Mouse (Mus musculus) urinary bladder, postnatal 14 days (tissue): ENCODE measurements around the gene Olfr980.
"Not testable (repeated sequence)": the region's sequence is repeated elsewhere in the genome, so short reads cannot be mapped to it uniquely, and the experiment has no call there.

Experiments
- DNase-seq: peaks from one replicate; pipeline ENCODE4 v3.0.0; 2021; ENCODE audit warnings: low spot score

Gene Olfr980

GRCm38 (mm10) chr9:40009482-40009881 is at the start of gene Olfr980:
Gene Olfr980, minus strand, starts transcription at chr9:40009582.
- no peak for DNase-seq

GRCm38 (mm10) chr9:40050138-40050537 is 40.8 kb upstream of the Olfr980 start:
- no peak for DNase-seq

- no peak for DNase-seq
Observed at GRCm38 (mm10) chr9:40021164-40021563, 11.8 kb upstream of the Olfr980 start, which contains the start of gene Olfr981. Gene Olfr981, plus strand, starts transcription at chr9:40021464.

GRCm38 (mm10) chr9:40003365-40003764 is 6.0 kb downstream of the Olfr980 start, which contains the start of gene Olfr979:
Gene Olfr979, minus strand, starts transcription at chr9:40003465.
- DNase-seq: no peak

GRCm38 (mm10) chr9:39991813-39992212 is 17.6 kb downstream of the Olfr980 start, which contains the start of gene Olfr978:
Gene Olfr978, plus strand, starts transcription at chr9:39992113.
- DNase-seq: no peak

- DNase-seq: not testable (repeated sequence)
Observed at GRCm38 (mm10) chr9:39976581-39977145, 32.7 kb downstream of the Olfr980 start.

- not testable (repeated sequence) for DNase-seq
Observed at GRCm38 (mm10) chr9:39961033-39961432, 48.3 kb downstream of the Olfr980 start, which contains the start of gene Olfr976. Gene Olfr976, minus strand, starts transcription at chr9:39961133.
